Mouse (Mus musculus) hindbrain, embryonic 15.5 days (tissue): Measurements from ENCODE around the gene AC109138.7. TPM values are rescaled to one million over a fixed set of nuclear protein-coding genes. Genes with fewer than 3 reads are reported as not detected.

Source experiments
- ATAC-seq: fragments of 200-750 bp; cut with Nextera tagmentation; 2 replicates; pipeline ENCODE4 v1.8.0; 2017; ENCODE audit warnings: low read depth, moderate number of reproducible peaks, moderate TSS enrichment; ENCODE audit not compliant: low FRiP score
- H3K27ac ChIP-seq: fragments of 300-500 bp; sonication (generic); replicated peaks from 2 replicates; pipeline ENCODE4 v1.5.1; 2015; ENCODE audit warnings: mild to moderate bottlenecking, inconsistent platforms
- H3K27me3 ChIP-seq: fragments of 300-500 bp; sonication (generic); 2 replicates; pipeline ENCODE4 v1.6.1; 2015; ENCODE audit warnings: control low read depth, inconsistent platforms
- H3K36me3 ChIP-seq: fragments of 300-500 bp; sonication (generic); 2 replicates; pipeline ENCODE4 v1.6.1; 2015; ENCODE audit warnings: control low read depth, inconsistent platforms
- H3K4me1 ChIP-seq: fragments of 300-500 bp; sonication (generic); replicated peaks from 2 replicates; pipeline ENCODE4 v1.6.1; 2015; ENCODE audit warnings: control low read depth, inconsistent platforms
- H3K4me2 ChIP-seq: fragments of 300-500 bp; sonication (generic); 2 replicates; pipeline ENCODE4 v1.6.1; 2015; ENCODE audit warnings: moderate library complexity, mild to moderate bottlenecking, inconsistent platforms
- H3K4me3 ChIP-seq: fragments of 300-500 bp; sonication (generic); 2 replicates; pipeline ENCODE4 v1.5.1; 2015; ENCODE audit warnings: mild to moderate bottlenecking, inconsistent platforms
- H3K9ac ChIP-seq: fragments of 300-500 bp; sonication (generic); 2 replicates; pipeline ENCODE4 v1.6.1; 2015; ENCODE audit warnings: inconsistent platforms
- H3K9me3 ChIP-seq: fragments of 300-500 bp; sonication (generic); 2 replicates; pipeline ENCODE4 v1.6.1; 2016; ENCODE audit warnings: control low read depth, inconsistent platforms
- WGBS: fragments of 180-500 bp; shearing (Covaris S2); methylation state at CpG from one replicate; pipeline ENCODE4 v1.1.7; 2015; 5-methylcytosine and 5-hydroxymethylcytosine counted together
- polyA plus RNA-seq: library from polyadenylated mRNA; unstranded; fragments of >200 nt; fragmentation: Nextera tagmentation; extraction: Ambion mirVana; gene quantifications from 2 replicates; pipeline ENCODE4 v1.2.1, GENCODE M21; 2015

Gene AC109138.7
- polyA plus RNA-seq, 1 experiment from 2014 or later = not detected

DNA sequence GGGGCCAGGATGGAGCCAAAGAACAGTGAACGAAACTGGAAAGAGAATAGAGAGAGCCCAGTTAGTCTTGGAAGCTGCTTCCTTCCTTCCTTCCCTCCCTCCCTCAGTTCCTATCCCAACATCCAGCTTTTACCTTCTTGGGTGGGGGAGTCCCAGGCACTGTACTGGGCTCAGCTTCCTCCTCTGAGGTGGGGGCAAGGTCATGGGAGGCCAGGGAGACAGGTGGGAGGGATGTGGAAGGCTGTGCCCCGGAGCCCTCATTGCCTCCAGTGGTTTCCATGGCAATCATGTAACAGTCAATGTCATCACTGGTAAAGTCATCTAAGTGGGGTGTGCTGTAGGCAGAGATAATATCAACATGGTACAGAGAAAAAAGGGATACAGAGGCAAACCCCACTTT is 18.1 kb upstream of the AC109138.7 start:
- Histone ChIP-seq H3K9ac (no peak overlapping the region), H3K4me2 (no peak overlapping the region), H3K27me3 (no peaks in the 10 kb centered on the region), H3K4me1 (peaks cover 54% of the 10 kb centered on the region), H3K36me3 (peaks cover 30% of the 10 kb centered on the region), H3K27ac (no peak overlapping the region), H3K4me3 (no peak overlapping the region), H3K9me3 (no peaks in the 10 kb centered on the region)
- ATAC-seq = no peak
- 59% methylated on average over 2 of the region's 2 CpGs for WGBS

GRCm38 (mm10) chr19:4196548-4196947 is 17.6 kb upstream of the AC109138.7 start:
- WGBS = 66% methylated on average over 5 of the region's 5 CpGs
- Histone ChIP-seq H3K27me3 (no peaks in the 10 kb centered on the region), H3K4me2 (no peak overlapping the region), H3K9me3 (no peaks in the 10 kb centered on the region), H3K4me3 (no peak overlapping the region), H3K36me3 (peaks cover 30% of the 10 kb centered on the region), H3K4me1 (peaks cover 53% of the 10 kb centered on the region), H3K27ac (no peak overlapping the region), H3K9ac (no peak overlapping the region)
- ATAC-seq = no peak

DNA sequence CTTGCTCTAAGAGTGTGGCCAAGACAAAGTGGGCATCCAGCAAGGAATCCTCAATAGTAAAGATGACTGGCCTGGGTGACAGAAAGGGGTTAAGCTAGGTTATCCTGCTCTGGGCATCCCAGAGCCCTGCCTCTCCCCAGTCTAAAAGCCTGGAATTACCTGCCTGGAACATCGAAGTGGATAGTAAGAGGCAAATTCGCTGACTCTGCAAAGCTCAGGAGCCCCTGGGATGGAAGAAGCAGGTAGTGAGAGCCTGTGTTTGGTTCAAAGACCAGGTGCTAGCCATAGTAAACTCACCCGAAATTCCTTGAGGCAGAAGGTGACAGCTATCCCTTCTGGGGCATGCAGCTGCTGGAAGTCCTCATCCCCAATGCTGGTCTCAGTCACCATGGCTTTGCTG is 17.0 kb upstream of the AC109138.7 start:
- Histone ChIP-seq H3K4me1 (peaks cover 56% of the 10 kb centered on the region), H3K36me3 (peaks cover 30% of the 10 kb centered on the region), H3K9ac (no peak overlapping the region), H3K27ac (no peak overlapping the region), H3K4me3 (no peak overlapping the region), H3K27me3 (no peaks in the 10 kb centered on the region), H3K4me2 (no peak overlapping the region), H3K9me3 (no peaks in the 10 kb centered on the region)
- WGBS = 77% methylated on average over 3 of the region's 3 CpGs
- ATAC-seq = no peak

DNA sequence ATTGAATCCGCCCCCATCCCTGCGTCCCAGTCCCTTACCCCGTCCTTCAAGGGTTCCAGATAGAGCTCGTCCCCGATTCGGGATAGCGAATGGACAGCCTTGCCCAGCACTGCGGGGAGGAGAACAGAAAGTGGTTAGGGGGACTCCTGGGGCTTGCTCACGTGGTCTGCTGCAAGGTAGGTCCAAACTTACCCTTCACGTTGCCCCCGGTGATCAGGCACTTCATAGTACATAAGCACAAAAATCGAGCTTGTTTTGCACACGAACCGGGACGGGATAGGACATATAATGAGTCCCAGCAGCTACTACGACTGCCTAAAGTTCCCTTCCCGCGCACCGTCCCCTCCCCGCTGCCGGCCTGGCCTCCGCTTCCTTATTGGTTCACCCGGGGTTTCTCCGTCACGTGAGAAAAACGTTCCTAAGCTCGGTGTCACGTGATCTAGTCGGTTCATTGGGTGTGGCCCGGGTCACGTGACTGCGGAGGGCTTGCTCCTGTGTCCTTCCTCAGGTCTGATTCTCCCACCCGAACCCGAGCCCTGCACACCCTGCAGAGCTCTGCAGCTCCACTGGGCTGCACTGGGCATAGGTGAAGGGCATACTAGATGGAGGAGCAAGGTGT is 12.8 kb upstream of the AC109138.7 start, which contains the start of gene Rad9a:
Rad9a (minus strand) TSS at position 372 of the 619 bp plus-strand sequence.
- H3K9me3 ChIP-seq = no peaks in the 10 kb centered on the region
- peak within 1 kb of the TSS; percentile 55 for H3K27ac ChIP-seq
- H3K4me3 ChIP-seq = peak within 1 kb of the TSS; percentile 62
- peak within 1 kb of the TSS; percentile 94 for H3K4me2 ChIP-seq
- no peaks in the 10 kb centered on the region for H3K27me3 ChIP-seq
- peaks cover 6% of the 10 kb centered on the region for H3K36me3 ChIP-seq
- H3K4me1 ChIP-seq = peaks cover 32% of the 10 kb centered on the region
- under 1% methylated on average over 34 of the region's 34 CpGs for WGBS
- ATAC-seq = peak; percentile 85
- peak within 1 kb of the TSS; percentile 70 for H3K9ac ChIP-seq

DNA sequence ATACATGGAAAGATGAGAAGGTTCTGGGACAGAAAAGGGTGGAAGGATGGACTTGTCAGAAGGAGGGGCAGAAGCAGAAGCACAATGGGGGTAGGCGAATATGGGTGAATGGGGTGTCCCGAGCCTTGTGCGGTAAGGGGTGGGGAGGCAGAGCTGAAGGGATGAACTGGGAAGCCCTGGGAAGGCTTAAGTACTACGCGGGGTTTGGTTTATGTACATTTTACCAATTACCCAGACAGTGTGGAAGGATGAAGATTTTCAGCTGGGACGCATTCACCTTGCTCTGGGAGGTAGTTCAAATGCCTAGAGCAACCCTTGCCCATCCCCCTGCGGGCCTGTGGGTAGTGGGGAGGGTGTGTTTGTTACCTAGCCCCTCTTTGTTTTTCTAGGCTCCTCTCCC is 12.0 kb upstream of the AC109138.7 start:
- peak overlapping the region; percentile 62 for H3K4me3 ChIP-seq
- 31% methylated on average over 7 of the region's 7 CpGs for WGBS
- ATAC-seq = no peak; the same call in 1 of the 2 replicates
- peak overlapping the region; percentile 55 for H3K27ac ChIP-seq
- peaks cover 27% of the 10 kb centered on the region for H3K4me1 ChIP-seq
- H3K27me3 ChIP-seq = no peaks in the 10 kb centered on the region
- peak overlapping the region; percentile 70 for H3K9ac ChIP-seq
- peaks cover 2% of the 10 kb centered on the region; the same call in 1 of the 2 replicates for H3K36me3 ChIP-seq
- H3K4me2 ChIP-seq = peak overlapping the region; percentile 94
- H3K9me3 ChIP-seq = no peaks in the 10 kb centered on the region

GRCm38 (mm10) chr19:4203148-4203547 is 11.0 kb upstream of the AC109138.7 start:
- no peak overlapping the region for H3K4me2 ChIP-seq
- no peak overlapping the region for H3K27ac ChIP-seq
- no peak overlapping the region for H3K9ac ChIP-seq
- no peaks in the 10 kb centered on the region for H3K36me3 ChIP-seq
- H3K4me3 ChIP-seq = no peak overlapping the region
- no peaks in the 10 kb centered on the region for H3K27me3 ChIP-seq
- no peaks in the 10 kb centered on the region for H3K9me3 ChIP-seq
- ATAC-seq = no peak
- 64% methylated on average over 3 of the region's 3 CpGs for WGBS
- H3K4me1 ChIP-seq = peaks cover 27% of the 10 kb centered on the region

DNA sequence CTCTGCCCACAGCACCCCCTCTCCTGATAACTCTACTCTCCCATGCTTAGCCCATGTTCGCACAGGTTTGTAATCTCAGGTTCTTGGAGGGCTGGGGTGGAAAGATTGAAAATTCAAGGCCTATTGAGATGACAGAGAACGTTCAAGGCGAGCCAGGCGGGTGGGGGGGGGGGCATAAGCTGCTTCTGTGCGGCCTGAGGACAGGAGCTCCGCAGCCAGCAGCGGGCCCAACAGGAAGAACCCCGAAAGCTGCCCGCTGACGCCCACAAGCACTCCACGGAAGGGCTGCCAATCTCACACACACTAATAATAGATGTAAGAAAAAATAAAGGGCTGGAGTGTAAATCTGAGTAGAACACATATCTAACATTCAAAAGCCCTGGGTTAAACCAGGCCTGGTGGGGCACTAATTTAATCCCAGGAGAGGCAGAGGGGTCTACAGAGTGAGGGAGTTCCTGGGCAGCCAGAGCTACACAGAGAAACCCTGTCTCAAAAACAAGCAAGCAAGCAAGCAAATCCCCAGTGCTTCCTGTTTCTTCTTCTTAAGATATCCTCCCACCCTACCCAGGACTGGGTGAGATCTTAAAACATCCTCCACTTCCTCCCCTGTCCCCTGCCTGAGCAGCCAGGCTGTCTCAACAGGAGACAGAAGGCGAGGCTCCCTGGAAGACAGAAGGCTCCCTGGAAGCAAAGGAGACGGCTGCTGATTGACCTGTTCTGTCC is 10.4 kb upstream of the AC109138.7 start:
- 63% methylated on average over 13 of the region's 13 CpGs for WGBS
- no peaks in the 10 kb centered on the region for H3K36me3 ChIP-seq
- H3K27me3 ChIP-seq = no peaks in the 10 kb centered on the region
- no peak overlapping the region for H3K4me3 ChIP-seq
- no peak overlapping the region for H3K4me2 ChIP-seq
- H3K9me3 ChIP-seq = no peaks in the 10 kb centered on the region
- H3K9ac ChIP-seq = no peak overlapping the region
- peaks cover 27% of the 10 kb centered on the region for H3K4me1 ChIP-seq
- no peak for ATAC-seq
- no peak overlapping the region for H3K27ac ChIP-seq

DNA sequence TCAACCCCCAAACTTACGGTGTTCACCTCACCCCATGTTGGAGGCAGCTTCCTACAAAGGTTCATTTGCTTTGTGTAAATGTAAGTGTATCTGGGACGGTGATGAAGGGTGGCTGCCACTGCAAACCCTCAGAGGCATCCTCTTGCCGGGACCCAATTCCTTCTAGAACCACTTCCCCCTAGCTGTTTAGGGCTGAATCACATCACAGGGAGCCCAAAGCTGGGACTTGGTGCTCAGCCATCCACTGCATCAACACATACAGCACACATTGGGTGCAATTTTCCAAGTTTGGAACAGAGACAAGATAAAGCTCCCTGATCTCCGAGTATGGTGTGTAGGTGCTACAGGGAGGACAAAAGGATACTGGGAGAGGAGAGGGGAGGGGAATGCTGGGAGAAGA is 9.3 kb upstream of the AC109138.7 start:
- Histone ChIP-seq H3K9ac (no peak overlapping the region), H3K4me3 (no peak overlapping the region), H3K4me2 (no peak overlapping the region), H3K27me3 (no peaks in the 10 kb centered on the region), H3K4me1 (peaks cover 26% of the 10 kb centered on the region), H3K36me3 (no peaks in the 10 kb centered on the region), H3K9me3 (no peaks in the 10 kb centered on the region), H3K27ac (no peak overlapping the region)
- ATAC-seq = no peak
- 62% methylated on average over 4 of the region's 4 CpGs for WGBS

- H3K4me3 ChIP-seq = no peak overlapping the region
- H3K9me3 ChIP-seq = no peaks in the 10 kb centered on the region
- H3K4me2 ChIP-seq = no peak overlapping the region
- peaks cover 10% of the 10 kb centered on the region for H3K4me1 ChIP-seq
- 2% methylated on average over 2 of the region's 2 CpGs for WGBS
- H3K36me3 ChIP-seq = no peaks in the 10 kb centered on the region
- H3K27ac ChIP-seq = no peak overlapping the region
- ATAC-seq = no peak
- no peak overlapping the region for H3K9ac ChIP-seq
- H3K27me3 ChIP-seq = peaks cover 11% of the 10 kb centered on the region
Measured at GRCm38 (mm10) chr19:4206971-4207370, 7.2 kb upstream of the AC109138.7 start.

GRCm38 (mm10) chr19:4208563-4208962 is 5.6 kb upstream of the AC109138.7 start:
- H3K27me3 ChIP-seq = peaks cover 24% of the 10 kb centered on the region
- ATAC-seq = no peak

DNA sequence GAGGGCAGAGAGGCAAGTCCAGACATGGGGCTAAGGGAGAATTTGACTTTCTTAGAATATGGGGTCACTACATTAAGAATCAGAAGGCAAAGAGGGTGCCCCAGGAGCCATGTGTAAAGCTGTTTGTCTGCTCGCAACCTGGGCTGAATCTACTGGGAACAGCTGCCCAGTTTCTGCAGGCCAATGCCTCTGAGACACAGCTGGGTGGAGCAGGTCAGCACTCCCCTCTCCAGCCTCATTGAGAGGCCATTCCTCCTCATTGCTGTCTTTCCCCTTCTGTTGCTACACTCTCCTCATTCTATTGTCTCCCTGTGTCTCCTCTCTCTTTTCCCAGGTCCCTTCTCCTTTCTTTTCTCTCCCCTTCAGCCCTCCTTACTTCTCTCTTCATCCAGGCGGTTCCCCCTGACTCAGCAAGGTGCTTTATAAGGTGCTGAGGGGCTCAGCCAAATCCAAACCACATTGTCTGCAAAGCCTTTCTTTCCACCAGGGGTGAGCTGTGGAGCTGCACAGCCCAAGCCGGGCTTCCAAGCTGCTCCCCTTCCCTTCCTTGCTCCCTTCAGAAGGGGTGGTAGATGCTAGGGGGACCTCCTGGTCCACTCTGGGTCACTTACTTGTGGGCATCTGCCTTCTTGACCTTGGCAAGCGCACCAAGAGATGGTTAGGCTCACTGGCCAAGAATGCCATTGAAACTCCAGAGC is 2.1 kb upstream of the AC109138.7 start:
- 24% methylated on average over 4 of the region's 4 CpGs for WGBS
- peaks cover 51% of the 10 kb centered on the region for H3K27me3 ChIP-seq

More at GRCm38 (mm10) chr19:4208563-4208962, 5.6 kb upstream of the AC109138.7 start:
- Histone ChIP-seq H3K9ac (no peak overlapping the region), H3K27ac (no peak overlapping the region), H3K9me3 (no peaks in the 10 kb centered on the region), H3K4me2 (no peak overlapping the region), H3K4me3 (no peak overlapping the region), H3K4me1 (peaks cover 6% of the 10 kb centered on the region), H3K36me3 (no peaks in the 10 kb centered on the region)
- 70% methylated on average over 5 of the region's 5 CpGs for WGBS

GRCm38 (mm10) chr19:4213524-4213974 is 608 bp upstream of the AC109138.7 start:
- Histone ChIP-seq H3K4me3 (no peak overlapping the region), H3K27ac (no peak overlapping the region), H3K36me3 (no peaks in the 10 kb centered on the region), H3K4me2 (peak overlapping the region; percentile 97), H3K9me3 (no peaks in the 10 kb centered on the region), H3K27me3 (peaks cover 56% of the 10 kb centered on the region), H3K4me1 (peaks cover 38% of the 10 kb centered on the region), H3K9ac (no peak overlapping the region)
- 4% methylated on average over 9 of the region's 9 CpGs for WGBS
- no peak for ATAC-seq

More for the DNA sequence above, 2.1 kb upstream of the AC109138.7 start:
- no peak overlapping the region for H3K9ac ChIP-seq
- peaks cover 38% of the 10 kb centered on the region for H3K4me1 ChIP-seq
- no peak overlapping the region for H3K27ac ChIP-seq
- no peaks in the 10 kb centered on the region for H3K9me3 ChIP-seq
- H3K36me3 ChIP-seq = no peaks in the 10 kb centered on the region
- no peak overlapping the region for H3K4me2 ChIP-seq
- H3K4me3 ChIP-seq = no peak overlapping the region
- ATAC-seq = no peak
